Mouse (Mus musculus) thymus, postnatal 10 days (tissue): Measurements from ENCODE around the gene Ranbp3l.

ENCODE experiments used
- DNase-seq, 2 experiments: peaks; one replicate each; pipeline ENCODE4 v3.0.0; 2021; ENCODE audit warnings: low spot score in 2 of 2

Gene Ranbp3l

DNA sequence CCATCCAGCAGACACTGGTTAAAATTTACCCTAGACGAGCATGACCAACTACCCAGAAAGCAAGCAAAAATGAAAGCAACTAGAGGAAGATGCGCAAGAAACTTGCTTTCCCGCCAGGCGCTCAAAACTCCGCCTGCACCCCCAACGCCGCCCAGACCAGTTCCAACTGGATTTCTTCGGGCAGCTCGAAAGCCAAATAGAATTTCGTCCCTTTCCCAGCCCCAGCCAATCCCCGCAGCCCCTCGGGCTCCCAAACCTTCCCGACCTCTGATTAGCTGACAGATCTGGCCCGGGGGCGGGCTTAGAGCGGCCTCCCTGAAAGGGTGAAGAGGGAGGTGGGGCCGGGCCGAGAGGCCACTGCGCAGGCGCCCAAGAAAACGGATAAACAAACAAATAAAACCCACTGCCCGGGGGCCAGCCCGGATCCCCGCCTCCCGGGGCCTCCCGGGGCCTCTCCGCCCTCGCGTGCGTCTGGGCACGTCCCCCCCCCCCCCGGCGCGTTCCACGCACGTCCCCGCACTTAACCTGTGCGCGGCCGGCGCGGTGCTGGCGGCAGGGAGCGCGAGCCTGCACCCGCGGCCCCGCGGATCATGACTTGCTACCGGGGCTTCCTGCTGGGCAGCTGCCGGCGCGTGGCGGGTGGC lies 103.3 kb downstream of the Ranbp3l start, which contains the start of gene Nadk2:
Gene Nadk2, plus strand, starts transcription at position 349 of the 644 bp plus-strand sequence.
- DNase-seq = peak; percentile 92 to 93

DNA sequence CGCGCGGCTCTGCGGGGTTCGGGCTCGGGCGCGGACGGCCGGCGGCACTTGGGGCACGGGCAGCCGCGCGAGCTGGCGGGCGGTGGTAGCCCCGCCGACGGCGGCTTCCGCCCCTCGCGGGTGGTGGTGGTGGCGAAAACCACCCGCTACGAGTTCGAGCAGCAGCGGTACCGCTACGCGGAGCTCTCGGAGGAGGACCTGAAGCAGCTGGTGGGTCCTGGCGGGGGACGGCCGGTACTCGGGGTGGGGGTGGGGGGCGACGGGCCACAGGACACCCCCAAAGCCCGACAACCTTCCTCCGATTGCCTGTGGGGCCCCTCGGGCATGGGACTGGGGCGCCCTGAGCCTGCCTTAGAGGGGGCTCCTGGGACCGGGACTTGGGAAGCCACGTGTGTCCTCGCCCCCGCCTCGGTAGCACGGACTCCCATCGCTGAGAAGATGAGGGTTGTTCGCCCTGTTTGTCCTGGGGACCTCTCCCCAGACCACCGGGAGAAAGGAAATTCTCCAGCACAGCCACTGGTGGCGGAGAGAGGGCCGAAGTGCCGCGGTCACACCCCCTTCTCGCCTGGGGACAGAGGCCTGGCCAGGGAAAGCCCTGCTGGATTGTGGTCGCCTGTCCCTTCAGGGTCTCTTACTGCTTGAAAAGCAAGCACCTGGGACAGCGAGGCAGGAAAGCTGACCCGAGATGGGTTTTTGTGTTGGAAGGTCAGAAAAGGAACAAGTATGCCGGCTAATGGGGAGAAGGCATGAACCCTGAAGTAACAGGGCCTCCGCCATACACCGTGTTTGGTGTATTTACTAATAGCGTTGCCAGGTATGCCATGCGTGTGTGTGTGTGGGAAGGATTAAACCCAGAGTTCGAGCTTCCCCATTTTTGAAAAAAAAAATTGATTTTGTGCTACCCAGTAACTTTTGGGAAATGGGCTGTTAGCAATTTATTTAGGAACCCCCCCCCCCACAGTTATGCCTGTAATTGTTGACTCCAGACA lies 104.1 kb downstream of the Ranbp3l start:
- peak; percentile 49 to 52 for DNase-seq

DNA sequence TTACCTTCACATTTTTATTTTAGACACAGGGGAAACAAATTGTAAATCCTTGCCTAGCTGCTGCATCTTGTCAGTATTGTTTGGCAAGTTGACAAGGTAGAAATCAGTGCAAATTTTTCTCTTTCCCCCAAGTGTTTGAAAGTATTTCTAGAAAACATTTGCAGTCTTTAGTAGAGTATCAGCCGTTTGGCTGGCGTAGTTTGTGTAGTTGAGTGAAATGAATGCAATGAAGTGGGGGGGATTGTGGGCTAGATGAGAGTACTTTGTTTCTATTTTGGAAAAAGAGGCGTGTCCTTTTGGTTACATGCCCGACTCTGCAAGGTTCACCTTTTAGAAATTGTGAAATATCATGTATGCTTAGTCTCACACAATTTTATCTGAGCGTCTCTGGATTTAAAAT lies 104.9 kb downstream of the Ranbp3l start:
- DNase-seq = peak in 1 of 2 experiments; percentile 10

DNA sequence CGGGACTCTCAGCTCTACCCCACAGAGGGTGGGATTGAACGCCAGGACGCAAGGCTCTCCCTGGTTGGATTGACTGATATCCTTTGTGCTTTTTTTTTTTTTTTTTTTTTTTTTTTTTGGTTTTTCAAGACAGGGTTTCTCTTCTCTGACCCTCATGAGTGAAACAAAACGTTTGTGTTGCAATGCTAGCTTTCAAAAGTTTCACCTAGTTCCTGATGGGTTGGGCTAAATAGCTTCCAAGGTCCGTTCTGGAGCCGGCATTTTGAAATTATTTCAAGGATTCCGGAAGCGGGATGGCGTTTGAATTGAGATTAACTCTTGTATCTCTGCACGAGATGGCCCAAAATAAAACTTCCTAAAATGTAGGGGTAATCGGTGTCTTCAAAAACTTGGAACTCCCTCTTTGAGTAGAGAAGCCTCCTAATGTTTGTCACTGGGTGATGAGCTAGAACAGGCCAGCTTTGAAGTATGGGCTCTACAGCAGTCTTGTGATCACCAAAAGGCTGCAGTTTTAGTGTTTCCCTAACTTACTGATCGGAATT lies 105.4 kb downstream of the Ranbp3l start:
- no peak for DNase-seq

DNA sequence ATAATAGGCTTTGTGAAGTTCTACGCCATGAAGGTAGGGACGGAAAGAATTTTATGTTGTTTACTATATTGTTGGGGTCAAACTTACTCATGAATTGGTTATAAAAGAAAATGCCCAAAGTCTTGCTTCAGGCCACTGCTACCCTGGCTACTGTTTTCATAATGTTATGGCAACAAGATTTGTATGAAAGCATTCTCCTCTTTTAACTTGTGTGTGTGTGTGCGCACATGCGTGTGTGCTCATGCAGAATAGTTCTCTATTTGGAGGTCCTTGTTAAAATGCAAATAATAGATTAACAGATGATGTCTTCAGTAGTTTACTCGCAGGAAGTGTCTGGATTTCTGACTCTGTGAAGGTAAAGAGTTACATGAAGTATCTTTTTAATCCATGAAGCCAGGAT lies 105.9 kb downstream of the Ranbp3l start:
- DNase-seq = no peak

DNA sequence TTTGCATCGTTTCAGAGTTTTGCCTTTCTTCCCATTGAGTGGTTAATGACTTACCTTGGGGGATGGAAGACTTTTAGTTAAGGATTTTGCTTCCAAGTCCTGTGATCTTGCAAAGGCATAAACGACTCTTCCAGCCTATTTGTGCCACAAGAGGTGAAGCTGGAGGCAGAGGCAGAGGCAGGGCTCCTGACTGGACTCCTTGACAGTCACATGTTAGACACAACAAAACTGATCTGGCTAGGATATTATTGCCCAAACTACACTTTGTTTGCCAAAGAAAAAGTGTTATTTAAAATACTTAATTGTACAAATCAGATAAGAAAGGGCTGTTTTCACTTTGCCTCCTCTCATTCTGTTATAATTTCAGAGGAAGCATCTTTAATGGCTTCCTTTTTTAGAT lies 106.4 kb downstream of the Ranbp3l start:
- no peak for DNase-seq

DNA sequence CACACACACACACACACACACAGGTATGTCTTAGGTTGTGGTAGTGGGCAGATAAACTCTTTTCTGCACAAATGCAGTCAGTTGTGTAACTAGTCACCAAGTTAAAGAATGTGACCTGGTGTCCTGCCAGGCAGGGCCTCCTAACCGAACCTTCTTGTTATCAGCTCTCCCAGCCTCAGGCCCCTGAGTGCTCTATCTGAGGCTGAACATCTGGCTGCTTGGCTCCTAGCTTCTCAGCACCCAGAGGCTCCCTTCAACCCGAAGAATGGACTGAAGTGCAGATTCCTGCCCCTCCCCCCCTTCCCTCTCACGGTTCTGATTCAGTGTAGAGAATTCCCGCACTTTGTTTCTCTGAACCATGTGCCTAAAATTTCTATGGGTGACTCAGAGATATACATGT lies 106.9 kb downstream of the Ranbp3l start:
- DNase-seq = no peak

DNA sequence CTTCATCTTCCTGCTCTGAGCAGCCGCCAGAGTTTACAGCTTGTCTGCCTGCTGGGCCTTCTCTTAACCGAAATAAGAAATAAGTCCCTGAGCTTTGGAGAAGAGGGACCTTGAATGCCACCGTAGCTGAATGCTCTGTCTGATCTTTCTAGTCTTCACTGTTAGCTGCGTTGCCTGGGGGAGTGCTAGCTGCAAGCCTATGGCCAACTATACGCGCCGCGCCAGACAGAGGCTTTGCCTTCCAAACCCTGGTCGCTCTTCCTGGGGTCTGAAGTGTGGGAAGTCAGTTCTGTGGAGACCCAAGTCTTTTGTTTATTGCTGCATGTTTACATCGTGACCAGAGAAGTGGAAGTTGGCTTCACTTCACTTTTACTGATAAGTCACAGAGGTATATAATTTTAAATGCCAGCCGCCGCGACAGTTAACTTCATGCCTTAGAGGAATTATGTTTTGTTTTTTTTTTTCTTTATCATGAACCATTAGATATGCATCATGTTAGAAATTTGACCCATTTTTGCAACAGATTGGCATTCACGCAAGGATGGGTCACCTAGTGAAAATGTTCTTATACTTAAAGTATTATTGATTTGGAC lies 108.0 kb downstream of the Ranbp3l start:
- DNase-seq = no peak

DNA sequence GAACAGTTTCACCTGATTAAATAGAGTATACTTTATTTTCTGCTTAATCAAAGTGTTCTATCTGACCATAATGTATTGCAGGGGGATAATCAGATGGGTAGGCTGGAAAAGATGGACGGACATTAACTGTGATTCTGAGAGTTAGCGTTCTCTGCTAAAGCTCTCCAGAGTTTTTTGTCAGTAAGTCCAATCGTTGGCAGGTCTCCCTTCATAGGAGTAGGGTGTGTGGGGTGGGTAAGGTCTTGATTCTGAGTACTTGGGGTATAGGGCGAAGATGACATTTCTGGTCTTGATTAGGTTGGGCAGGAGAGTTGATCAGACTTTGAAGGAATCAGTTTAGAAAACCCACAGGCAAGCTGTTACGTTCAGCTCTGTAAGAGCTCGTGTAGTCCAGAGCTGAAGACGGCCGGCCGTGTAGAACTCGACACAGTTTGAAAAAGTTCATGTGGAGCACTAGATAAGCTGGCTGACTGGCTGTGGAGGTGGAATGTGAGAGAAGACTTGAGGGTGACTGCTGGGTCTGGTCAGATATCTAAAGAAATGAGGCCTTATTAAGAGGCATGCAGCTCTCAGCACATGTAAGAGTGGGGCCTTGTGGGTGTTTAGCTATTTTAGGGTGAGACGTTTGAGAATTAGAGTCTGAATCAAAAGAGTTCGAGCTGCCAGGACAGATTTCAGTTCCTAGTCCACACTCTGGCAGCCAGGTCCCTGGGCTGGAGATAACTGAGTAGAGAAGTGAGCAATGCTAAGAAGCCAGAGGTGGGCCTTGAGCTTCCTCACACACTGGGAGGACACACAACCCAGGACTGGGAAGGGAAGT lies 110.9 kb downstream of the Ranbp3l start:
- DNase-seq = no peak

DNA sequence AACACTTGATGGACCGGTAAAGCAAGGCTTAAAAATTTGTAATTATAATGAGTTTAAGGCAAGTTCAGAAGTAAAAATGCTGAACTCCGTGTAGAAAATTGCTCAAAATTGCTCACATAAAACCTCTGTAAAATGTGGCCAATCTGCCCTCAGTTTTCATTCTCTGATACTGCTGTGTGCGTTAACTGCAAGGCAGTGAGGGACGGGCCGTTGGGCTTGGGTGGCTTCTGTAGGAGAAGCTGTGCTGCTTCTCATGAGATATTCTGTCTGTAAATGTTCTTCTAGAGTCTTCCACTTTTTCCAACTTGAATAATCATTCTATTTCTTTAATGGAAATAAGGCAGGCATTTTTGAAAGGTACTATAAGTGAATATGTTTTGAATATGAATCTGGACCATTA lies 111.9 kb downstream of the Ranbp3l start:
- DNase-seq = no peak

DNA sequence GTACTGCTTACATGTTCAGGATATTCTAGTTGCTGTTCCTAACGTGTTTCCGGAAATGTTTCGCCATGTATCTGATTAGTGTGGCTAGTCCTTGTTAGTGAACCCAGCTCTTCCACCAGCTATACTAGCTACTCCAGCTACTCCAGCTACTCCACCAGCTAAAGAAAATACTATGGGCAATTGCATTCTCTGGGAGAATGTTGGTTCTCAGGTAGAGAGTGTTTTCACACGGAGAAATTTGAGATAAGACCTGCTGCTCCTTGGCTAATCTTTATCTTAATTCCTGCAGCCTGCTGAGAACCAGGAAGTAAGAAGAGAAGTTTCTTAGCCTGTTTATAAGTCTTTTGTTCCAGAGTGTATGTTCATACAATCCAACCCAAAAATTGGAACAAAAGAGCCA lies 112.5 kb downstream of the Ranbp3l start:
- DNase-seq = no peak

DNA sequence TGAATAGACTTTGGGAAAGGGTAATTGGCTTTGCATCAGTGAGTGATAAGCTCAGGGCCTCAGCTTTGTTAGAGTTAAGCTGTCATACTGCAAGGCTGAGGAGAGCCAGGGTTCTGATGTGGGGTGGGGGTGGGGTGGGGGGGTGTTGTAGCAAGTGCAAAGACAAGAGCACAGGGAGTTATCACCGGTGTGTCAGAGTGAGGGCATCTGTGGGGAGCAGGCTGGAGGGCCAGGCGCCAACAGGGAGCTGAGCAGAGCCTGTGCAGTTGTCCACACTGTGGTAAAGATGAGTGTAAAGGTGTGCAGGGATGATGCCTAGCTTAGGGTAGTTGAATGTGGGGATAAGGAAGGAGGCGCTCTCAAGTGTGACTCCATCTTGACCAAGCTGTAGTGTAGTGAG lies 113.5 kb downstream of the Ranbp3l start:
- no peak for DNase-seq

DNA sequence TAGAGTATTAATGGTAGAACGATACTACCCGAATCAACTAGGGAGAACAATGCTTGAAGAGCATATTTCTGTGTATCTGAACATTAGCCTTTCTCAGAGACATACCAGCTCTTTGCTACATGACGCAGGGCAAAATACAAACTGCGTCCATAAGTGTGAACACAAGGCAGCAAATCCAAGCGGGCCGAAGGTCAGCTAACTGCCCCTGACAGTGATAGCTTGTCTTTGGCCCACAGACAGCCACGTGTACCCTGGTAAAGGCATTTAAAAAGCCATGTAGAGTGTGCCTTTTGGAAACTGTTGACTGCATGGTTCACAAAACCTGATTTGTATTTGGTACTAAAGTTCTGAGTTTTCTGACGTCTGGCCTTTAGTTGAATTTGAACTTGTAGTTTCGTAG lies 115.0 kb downstream of the Ranbp3l start:
- no peak for DNase-seq

DNA sequence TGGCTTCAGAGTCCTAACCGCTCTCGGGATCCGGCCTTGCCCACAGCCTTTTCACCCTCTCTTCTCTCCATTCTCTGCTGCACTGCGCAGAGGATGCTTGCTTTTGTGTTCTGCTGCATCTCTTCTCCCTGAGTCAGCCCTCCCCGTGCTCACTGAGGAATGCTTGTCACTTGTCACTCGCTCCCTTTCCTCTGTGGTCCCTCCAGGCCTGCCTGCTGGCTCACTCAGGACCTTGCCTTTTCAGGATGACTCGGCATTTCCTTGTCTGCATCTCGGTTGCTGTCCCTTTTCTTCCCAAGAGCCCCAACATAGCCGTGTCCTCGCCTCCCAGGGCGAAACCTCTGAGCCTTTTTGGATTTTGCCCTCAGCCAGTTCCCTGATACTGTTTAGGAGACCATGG lies 119.1 kb downstream of the Ranbp3l start:
- DNase-seq = no peak

DNA sequence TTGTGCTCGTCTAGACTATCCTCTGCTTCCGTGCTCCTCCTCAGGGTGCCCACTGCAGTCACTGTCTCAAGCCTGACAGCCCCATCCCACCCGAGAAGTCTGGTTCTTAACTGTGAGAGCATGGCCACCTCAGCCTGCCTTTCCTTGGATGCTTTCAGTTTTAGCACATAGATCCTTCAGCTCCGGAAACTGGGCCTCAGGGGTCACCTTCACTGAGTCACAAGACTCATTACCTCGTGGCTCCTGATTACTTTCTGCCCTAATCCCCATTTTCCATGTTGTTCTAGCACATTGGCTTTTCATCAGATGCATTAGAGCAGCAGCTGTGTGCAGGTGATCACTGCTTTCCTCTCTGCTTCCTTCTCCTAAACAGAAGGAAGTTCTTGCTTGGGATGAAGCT lies 119.7 kb downstream of the Ranbp3l start:
- DNase-seq = no peak

DNA sequence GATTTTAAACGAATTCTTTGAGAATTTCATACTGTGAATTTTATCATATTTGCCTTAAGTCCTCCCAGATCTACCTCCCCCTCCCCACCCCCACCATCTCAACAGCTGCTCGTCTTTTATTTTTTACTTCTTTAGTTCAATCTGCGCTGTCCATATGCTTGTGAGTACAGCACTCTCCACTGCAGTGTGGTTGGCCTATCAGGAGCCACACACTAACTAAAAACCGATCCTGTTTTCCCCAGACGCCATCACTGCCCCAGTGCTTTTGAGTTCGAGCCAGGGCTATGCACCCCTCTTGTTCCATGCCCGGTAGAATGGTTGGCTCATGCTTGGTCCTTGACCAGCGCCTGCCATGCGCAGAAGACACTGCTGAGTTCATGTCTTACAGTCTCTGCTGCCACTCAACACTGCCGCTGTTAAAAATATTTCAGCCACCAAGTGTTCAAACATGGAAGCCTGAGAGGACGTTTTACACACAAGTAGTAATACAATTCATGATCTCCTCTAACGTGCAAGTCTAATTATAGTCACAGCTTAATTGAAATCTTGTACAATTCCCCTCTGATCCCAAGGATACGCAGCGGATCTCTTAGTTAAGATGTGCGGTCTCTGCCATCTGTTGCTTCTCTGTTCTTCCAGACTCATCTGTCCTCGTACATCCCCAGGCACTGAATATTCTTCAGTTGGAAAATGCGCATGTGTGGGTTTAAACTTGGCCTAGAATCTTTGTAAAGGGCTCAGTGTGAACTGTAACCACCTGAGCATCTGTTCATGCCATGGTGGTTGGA lies 120.3 kb downstream of the Ranbp3l start:
- no peak for DNase-seq

DNA sequence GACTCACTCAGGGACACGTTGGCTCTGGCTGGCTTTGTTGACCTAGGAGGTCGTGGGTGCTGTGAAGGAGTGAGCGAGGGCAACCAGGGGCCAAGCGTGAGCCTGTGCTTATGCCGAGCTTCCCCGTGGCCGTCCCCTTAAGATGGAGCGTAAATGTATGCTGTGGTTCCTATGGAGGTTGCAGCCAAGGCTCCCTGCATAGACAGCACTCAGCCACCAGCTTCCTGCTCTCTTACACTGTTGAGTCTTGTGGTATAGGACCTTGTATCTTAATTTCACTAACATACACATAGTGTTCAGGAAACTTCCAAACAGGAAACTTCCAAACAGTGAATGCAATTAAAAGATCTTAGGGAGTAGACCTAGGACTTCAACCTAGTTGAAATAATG lies 120.9 kb downstream of the Ranbp3l start:
- DNase-seq = no peak

DNA sequence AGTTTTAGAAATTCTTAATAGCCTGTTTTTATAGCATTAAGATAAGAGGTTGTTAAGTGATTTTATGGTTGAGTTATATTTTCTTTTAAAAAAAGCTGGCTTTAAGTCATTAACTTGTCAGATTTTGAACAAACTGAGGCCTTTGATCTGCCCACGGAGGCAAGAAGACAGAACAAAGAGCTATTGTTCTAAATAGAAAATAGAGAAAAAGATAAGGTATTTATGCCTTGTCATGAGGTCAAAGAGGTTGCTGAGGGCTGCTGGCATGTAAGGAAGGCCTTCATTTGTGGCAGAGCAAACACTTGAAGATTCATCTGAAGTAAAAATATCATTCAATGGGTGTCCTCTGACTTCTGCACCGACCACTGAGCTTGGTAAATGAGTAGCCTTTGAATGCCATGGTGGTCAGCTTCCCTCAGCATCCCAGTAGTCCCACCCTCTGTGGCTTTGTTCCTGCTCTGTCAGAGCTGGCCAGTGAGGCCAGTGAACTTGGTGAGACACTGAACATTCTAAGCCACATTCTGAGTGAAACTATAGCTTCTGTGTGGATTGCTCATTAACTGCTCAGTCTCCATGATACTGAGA lies 121.5 kb downstream of the Ranbp3l start:
- DNase-seq = no peak

DNA sequence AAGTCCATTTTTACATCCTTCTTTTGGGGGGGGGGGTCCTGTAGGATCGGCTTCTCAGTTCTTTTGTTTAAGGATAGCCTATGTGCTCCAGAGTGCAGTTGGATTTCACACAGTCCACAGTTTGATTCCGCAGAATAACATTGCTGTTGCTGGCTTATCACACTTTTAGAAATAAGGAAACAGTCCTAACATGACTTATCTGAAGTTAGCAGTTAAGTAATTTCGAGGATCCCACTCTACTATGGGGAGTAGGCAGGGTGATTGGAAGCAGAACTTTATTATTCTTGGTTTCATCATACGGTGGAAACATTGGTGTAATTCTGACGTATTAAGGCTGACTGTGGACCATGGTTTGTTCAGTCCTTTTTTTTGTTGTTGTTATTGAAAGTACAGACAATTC lies 122.9 kb downstream of the Ranbp3l start:
- no peak for DNase-seq
